Mouse (Mus musculus) embryonic fibroblast, embryonic 13.5 days (primary cell): ENCODE data around the gene Iqcf1. TPM values are rescaled to one million over a fixed set of nuclear protein-coding genes. Genes with fewer than 3 reads are reported as not detected.

Source experiments
- H3K27ac ChIP-seq: 2 replicates; pipeline ENCODE4 v1.5.1; 2012; ENCODE audit warnings: low read length, control low read depth, inconsistent platforms; ENCODE audit not compliant: insufficient read depth
- H3K4me1 ChIP-seq: 2 replicates; pipeline ENCODE4 v1.6.1; 2011; ENCODE audit warnings: low read length; ENCODE audit not compliant: control insufficient read depth, insufficient read depth
- H3K4me3 ChIP-seq: 2 replicates; pipeline ENCODE4 v1.5.1; 2011; ENCODE audit warnings: mild to moderate bottlenecking, control low read depth, low read length; ENCODE audit not compliant: insufficient read depth
- CTCF ChIP-seq: IDR thresholded peaks from 2 replicates; pipeline ENCODE4 v1.5.1; 2011; ENCODE audit warnings: mild to moderate bottlenecking, control low read depth, low read length, moderate library complexity, borderline replicate concordance; ENCODE audit not compliant: insufficient read depth
- POLR2A ChIP-seq: IDR thresholded peaks from 2 replicates; pipeline ENCODE4 v1.6.1; 2011; ENCODE audit warnings: low read depth, mild to moderate bottlenecking, control low read depth, low read length, moderate library complexity
- polyA plus RNA-seq: library from polyadenylated mRNA; stranded (reverse); fragments of >200 nt; gene quantifications from 2 replicates; pipeline ENCODE4 v1.2.4, GENCODE M21; 2011; ENCODE audit warnings: low read depth; ENCODE audit not compliant: missing spikeins, insufficient read length

Gene Iqcf1
- polyA plus RNA-seq, 1 experiment = not detected

GRCm38 (mm10) chr9:106456325-106457162, 43.2 kb upstream of the Iqcf1 start:
- no peak for TF ChIP-seq POLR2A
- TF ChIP-seq CTCF = no peak
- H3K4me1 ChIP-seq = peaks cover 5% of the 10 kb centered on the region; the same call in 1 of the 2 replicates
- H3K4me3 ChIP-seq = peak overlapping the region; percentile 80
- H3K27ac ChIP-seq = no peak overlapping the region

- peaks cover 5% of the 10 kb centered on the region; the same call in 1 of the 2 replicates for H3K4me1 ChIP-seq
- no peak overlapping the region for H3K27ac ChIP-seq
- TF ChIP-seq CTCF = no peak
- no peak for TF ChIP-seq POLR2A
- no peak overlapping the region for H3K4me3 ChIP-seq
Observed at GRCm38 (mm10) chr9:106457163-106457559, 42.6 kb upstream of the Iqcf1 start.

- Histone ChIP-seq H3K27ac (no peak overlapping the region), H3K4me1 (peaks cover under 1% of the 10 kb centered on the region; the same call in 1 of the 2 replicates), H3K4me3 (no peak overlapping the region)
- TF ChIP-seq CTCF = no peak
- TF ChIP-seq POLR2A = no peak
Observed at GRCm38 (mm10) chr9:106457920-106458319, 41.8 kb upstream of the Iqcf1 start.

GRCm38 (mm10) chr9:106459946-106460345, 39.8 kb upstream of the Iqcf1 start:
- no peak overlapping the region for H3K27ac ChIP-seq
- H3K4me1 ChIP-seq = no peaks in the 10 kb centered on the region
- TF ChIP-seq POLR2A (no peak), CTCF (no peak)
- no peak overlapping the region for H3K4me3 ChIP-seq

- H3K4me1 ChIP-seq = no peaks in the 10 kb centered on the region
- H3K4me3 ChIP-seq = no peak overlapping the region
- TF ChIP-seq CTCF = no peak
- no peak for TF ChIP-seq POLR2A
- H3K27ac ChIP-seq = no peak overlapping the region
Observed at GRCm38 (mm10) chr9:106460401-106461025, 39.3 kb upstream of the Iqcf1 start.

- Histone ChIP-seq H3K4me1 (no peaks in the 10 kb centered on the region), H3K4me3 (no peak overlapping the region), H3K27ac (no peak overlapping the region)
- TF ChIP-seq CTCF (no peak), POLR2A (no peak)
Observed at GRCm38 (mm10) chr9:106461026-106461415, 38.7 kb upstream of the Iqcf1 start.

- H3K4me3 ChIP-seq = no peak overlapping the region
- no peak overlapping the region for H3K27ac ChIP-seq
- no peaks in the 10 kb centered on the region for H3K4me1 ChIP-seq
- TF ChIP-seq POLR2A (no peak), CTCF (no peak)
Observed at GRCm38 (mm10) chr9:106461641-106462429, 37.9 kb upstream of the Iqcf1 start.

- no peak overlapping the region for H3K27ac ChIP-seq
- no peak for TF ChIP-seq CTCF
- no peak for TF ChIP-seq POLR2A
- H3K4me3 ChIP-seq = no peak overlapping the region
- H3K4me1 ChIP-seq = no peaks in the 10 kb centered on the region
Observed at GRCm38 (mm10) chr9:106462430-106462800, 37.4 kb upstream of the Iqcf1 start.

- Histone ChIP-seq H3K27ac (no peak overlapping the region), H3K4me1 (no peaks in the 10 kb centered on the region)
Observed at GRCm38 (mm10) chr9:106463122-106464063, 36.4 kb upstream of the Iqcf1 start.

More at GRCm38 (mm10) chr9:106463122-106464063, 36.4 kb upstream of the Iqcf1 start:
- no peak overlapping the region for H3K4me3 ChIP-seq
- no peak for TF ChIP-seq CTCF
- TF ChIP-seq POLR2A = no peak
